Mouse (Mus musculus) spleen, adult 2 months (tissue): ENCODE measurements at regions not wholly inside any gene's neighbourhood (a gene's known extent, or its start where the extent isn't known, plus 50 kb on each side); places are given as distances from the start of the nearest gene placed in this dataset.

Experiments
- CTCF ChIP-seq: fragments of 200-500 bp; IDR thresholded peaks from 2 replicates; pipeline ENCODE4 v1.5.1; 2011; ENCODE audit warnings: mild to moderate bottlenecking, inconsistent platforms; ENCODE audit not compliant: insufficient read depth, insufficient read length, insufficient replicate concordance; ENCODE audit errors: extremely low read depth
- POLR2A ChIP-seq: fragments of 200-500 bp; IDR thresholded peaks from 2 replicates; pipeline ENCODE4 v1.6.1; 2011; ENCODE audit warnings: low read depth, low read length, inconsistent platforms

DNA sequence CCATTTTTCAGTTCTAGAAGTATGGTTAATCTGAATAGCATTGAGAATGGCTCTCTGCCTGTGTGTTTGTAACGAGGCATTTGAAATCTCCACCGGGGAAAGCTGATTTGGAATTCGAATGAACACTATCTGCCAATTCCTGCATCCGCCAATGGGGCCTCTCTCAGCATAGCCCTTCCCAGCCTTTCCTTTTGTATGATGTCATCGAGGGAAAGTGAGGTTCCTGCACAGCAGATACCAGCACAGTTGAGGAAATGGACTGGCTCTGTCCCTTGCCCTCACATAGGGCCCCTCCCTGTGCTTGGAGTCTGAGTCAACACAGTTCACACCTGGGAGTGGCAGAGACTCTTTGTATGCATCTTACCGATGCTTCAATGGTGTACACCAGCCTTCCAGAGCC is 253.0 kb downstream of the Bcor start:
- TF ChIP-seq CTCF (no peak), POLR2A (no peak)
